Mouse (Mus musculus) heart, postnatal 0 days (tissue): ENCODE results near the gene Prok1. TPM values are rescaled to one million over a fixed set of nuclear protein-coding genes. Genes with fewer than 3 reads are reported as not detected.

Experiments
- ATAC-seq: fragments of 200-750 bp; cut with Nextera tagmentation; 2 replicates; pipeline ENCODE4 v1.8.0; 2017; ENCODE audit warnings: low read depth, moderate number of reproducible peaks, moderate library complexity; ENCODE audit not compliant: insufficient read depth
- DNase-seq: peaks from one replicate; pipeline ENCODE4 v3.0.0-alpha.2; 2016; ENCODE audit warnings: low spot score
- H3K27ac ChIP-seq: fragments of 300-500 bp; sonication (generic); 2 replicates; pipeline ENCODE4 v1.5.1; 2014; ENCODE audit warnings: low read depth, mild to moderate bottlenecking
- H3K27me3 ChIP-seq: fragments of 300-500 bp; sonication (generic); 2 replicates; pipeline ENCODE4 v1.6.1; 2014; ENCODE audit warnings: low read length, mixed read lengths; ENCODE audit not compliant: control insufficient read depth, insufficient read depth
- H3K36me3 ChIP-seq: fragments of 300-500 bp; sonication (generic); replicated peaks from 2 replicates; pipeline ENCODE4 v1.6.1; 2014; ENCODE audit warnings: low read length, mixed read lengths; ENCODE audit not compliant: control insufficient read depth, insufficient read depth
- H3K4me1 ChIP-seq: fragments of 300-500 bp; sonication (generic); 2 replicates; pipeline ENCODE4 v1.6.1; 2014; ENCODE audit warnings: antibody characterized with exemption; ENCODE audit not compliant: control insufficient read depth, insufficient read depth
- H3K4me2 ChIP-seq: fragments of 300-500 bp; sonication (generic); 2 replicates; pipeline ENCODE4 v1.6.1; 2014; ENCODE audit warnings: low read depth, mild to moderate bottlenecking, low read length, moderate library complexity
- H3K4me3 ChIP-seq: fragments of 300-500 bp; sonication (generic); 2 replicates; pipeline ENCODE4 v1.5.1; 2014; ENCODE audit warnings: low read depth, low read length
- H3K9ac ChIP-seq: fragments of 300-500 bp; sonication (generic); replicated peaks from 2 replicates; pipeline ENCODE4 v1.6.1; 2014; ENCODE audit warnings: low read depth, low read length, mixed read lengths
- H3K9me3 ChIP-seq: fragments of 300-500 bp; sonication (generic); replicated peaks from 2 replicates; pipeline ENCODE4 v1.6.1; 2016; ENCODE audit warnings: low read length; ENCODE audit not compliant: control insufficient read depth
- CTCF ChIP-seq: IDR thresholded peaks from 2 replicates; pipeline ENCODE4 v1.5.1; 2016; ENCODE audit warnings: antibody characterized with exemption, control low read depth, low read depth
- EP300 ChIP-seq: IDR thresholded peaks from 2 replicates; pipeline ENCODE4 v1.6.1; 2016; ENCODE audit warnings: antibody characterized with exemption, low read depth
- WGBS: fragments of 180-500 bp; shearing (Covaris S2); extraction: QIAGEN DNeasy Blood & Tissue Kit; methylation state at CpG from one replicate; pipeline ENCODE4 v1.1.7; 2014; 5-methylcytosine and 5-hydroxymethylcytosine counted together
- polyA plus RNA-seq: library from polyadenylated mRNA; unstranded; fragments of >200 nt; fragmentation: Nextera tagmentation; extraction: Ambion mirVana; gene quantifications from 2 replicates; pipeline ENCODE4 v1.2.1, GENCODE M21; 2015
- total RNA-seq: library from RNA; depleted of rRNA; stranded (reverse); fragments of >200 nt; gene quantifications from 2 replicates; pipeline ENCODE4 v1.2.3, GENCODE M21; 2014; ENCODE audit warnings: low replicate concordance

Prok1 gene
- total and polyA plus RNA-seq, 2 experiments from 2014 or later: not detected

GRCm38 (mm10) chr3:107216400-107217100 is 23.0 kb downstream of the Prok1 start:
- H3K4me2 ChIP-seq: no peak overlapping the region
- no peak overlapping the region for H3K9ac ChIP-seq
- H3K9me3 ChIP-seq: no peaks in the 10 kb centered on the region
- DNase-seq (no peak), ATAC-seq (no peak)
- 68% methylated on average over 8 of the region's 8 CpGs for WGBS
- TF ChIP-seq EP300 (no peak), CTCF (no peak)
- H3K4me3 ChIP-seq: no peak overlapping the region
- H3K4me1 ChIP-seq: no peaks in the 10 kb centered on the region
- no peak overlapping the region for H3K27ac ChIP-seq
- no peaks in the 10 kb centered on the region for H3K36me3 ChIP-seq
- H3K27me3 ChIP-seq: peaks cover 15% of the 10 kb centered on the region; the same call in 1 of the 2 replicates

DNA sequence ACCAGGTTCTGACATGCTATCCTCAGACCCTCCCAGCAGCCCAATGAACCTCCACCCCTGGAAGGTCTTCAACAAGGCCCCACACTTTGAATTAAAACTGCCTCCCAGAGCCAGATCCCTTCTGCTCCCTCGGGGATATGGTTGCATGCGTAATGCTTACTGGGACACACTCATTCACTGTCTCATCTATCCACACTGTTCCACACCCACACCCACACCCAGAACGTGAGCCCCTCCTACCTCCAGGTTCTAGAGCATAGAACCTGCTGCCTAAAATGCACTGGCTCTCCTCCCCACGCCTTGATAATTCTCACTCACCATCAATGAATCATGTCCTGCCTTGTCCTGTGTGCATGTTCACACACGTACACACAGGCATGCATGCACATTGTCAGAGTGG is 24.9 kb downstream of the Prok1 start:
- Histone ChIP-seq H3K4me3 (no peak overlapping the region), H3K4me1 (no peaks in the 10 kb centered on the region), H3K27ac (no peak overlapping the region), H3K36me3 (no peaks in the 10 kb centered on the region), H3K9ac (no peak overlapping the region), H3K9me3 (no peaks in the 10 kb centered on the region), H3K4me2 (no peak overlapping the region), H3K27me3 (peaks cover 5% of the 10 kb centered on the region; the same call in 1 of the 2 replicates)
- ATAC-seq (no peak), DNase-seq (no peak)
- 72% methylated on average over 5 of the region's 5 CpGs for WGBS
- no peak for TF ChIP-seq CTCF
- no peak for TF ChIP-seq EP300

- WGBS: 60% methylated on average over 7 of the region's 7 CpGs
These were observed 31.8 kb downstream of the Prok1 start for GRCm38 (mm10) chr3:107207625-107208253.

DNA sequence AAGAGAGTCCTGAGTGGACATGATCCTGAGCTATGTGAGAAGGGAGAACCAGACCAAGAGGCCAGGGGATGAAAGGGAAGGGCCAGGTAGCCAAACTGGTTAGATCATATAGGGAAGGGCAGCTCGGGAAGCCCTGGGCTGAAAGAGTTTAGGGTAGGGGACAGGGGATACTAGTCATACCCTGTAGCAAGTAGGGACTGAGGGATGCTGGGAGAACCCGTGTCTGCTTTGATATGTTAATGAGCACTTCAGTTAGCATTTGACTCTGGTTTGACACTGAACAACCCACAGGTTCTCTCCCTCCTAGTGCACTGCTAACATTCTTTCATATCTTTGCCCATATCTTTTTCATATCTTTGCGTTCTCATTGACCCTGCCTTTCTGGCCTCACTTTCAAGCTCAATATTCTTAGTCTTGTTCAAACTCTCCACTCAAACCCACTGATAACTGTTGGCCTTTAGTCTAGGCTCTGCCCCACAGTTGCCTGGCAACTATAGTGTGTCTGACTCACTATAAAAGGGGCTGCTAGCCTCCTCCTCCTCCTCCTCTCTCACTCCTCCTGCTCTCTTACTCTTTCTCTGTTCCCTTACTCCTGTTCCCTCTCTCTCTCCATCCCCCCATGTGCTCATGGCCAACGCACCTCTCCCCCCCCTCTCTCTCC is 32.9 kb downstream of the Prok1 start:
- H3K36me3 ChIP-seq: no peaks in the 10 kb centered on the region
- H3K9ac ChIP-seq: no peak overlapping the region
- no peak overlapping the region for H3K4me3 ChIP-seq
- no peaks in the 10 kb centered on the region for H3K4me1 ChIP-seq
- TF ChIP-seq CTCF (no peak), EP300 (no peak)
- DNase-seq: no peak
- H3K4me2 ChIP-seq: no peak overlapping the region
- 38% methylated on average over 4 of the region's 4 CpGs for WGBS
- H3K27me3 ChIP-seq: no peaks in the 10 kb centered on the region
- ATAC-seq: no peak
- H3K9me3 ChIP-seq: no peaks in the 10 kb centered on the region
- H3K27ac ChIP-seq: no peak overlapping the region

More at GRCm38 (mm10) chr3:107207625-107208253, 31.8 kb downstream of the Prok1 start:
- H3K9me3 ChIP-seq: no peaks in the 10 kb centered on the region
- H3K9ac ChIP-seq: no peak overlapping the region
- DNase-seq (no peak), ATAC-seq (no peak)
- no peak overlapping the region for H3K4me2 ChIP-seq
- TF ChIP-seq EP300 (no peak), CTCF (no peak)
- H3K4me3 ChIP-seq: no peak overlapping the region
- H3K27ac ChIP-seq: no peak overlapping the region
- no peaks in the 10 kb centered on the region for H3K27me3 ChIP-seq
- no peaks in the 10 kb centered on the region for H3K4me1 ChIP-seq
- H3K36me3 ChIP-seq: no peaks in the 10 kb centered on the region

GRCm38 (mm10) chr3:107205994-107206393 is 33.5 kb downstream of the Prok1 start:
- Histone ChIP-seq H3K4me3 (no peak overlapping the region), H3K4me1 (no peaks in the 10 kb centered on the region), H3K27me3 (no peaks in the 10 kb centered on the region), H3K4me2 (no peak overlapping the region), H3K9me3 (no peaks in the 10 kb centered on the region), H3K36me3 (no peaks in the 10 kb centered on the region), H3K27ac (no peak overlapping the region), H3K9ac (no peak overlapping the region)
- 9% methylated on average over 4 of the region's 4 CpGs for WGBS
- TF ChIP-seq EP300: no peak
- peak; percentile 87 for TF ChIP-seq CTCF
- ATAC-seq (no peak), DNase-seq (peak; percentile 44)
